Mouse (Mus musculus) midbrain, embryonic 16.5 days (tissue): ENCODE data around the gene Srsf7. TPM values are rescaled to one million over a fixed set of nuclear protein-coding genes. Genes with fewer than 3 reads are reported as not detected.
"Not testable (repeated sequence)": the region's sequence is repeated elsewhere in the genome, so short reads cannot be mapped to it uniquely, and the experiment has no call there.

Source experiments
- ATAC-seq: fragments of 200-750 bp; cut with Nextera tagmentation; 2 replicates; pipeline ENCODE4 v1.8.0; 2017; ENCODE audit warnings: moderate TSS enrichment
- H3K27ac ChIP-seq: fragments of 300-500 bp; sonication (generic); 2 replicates; pipeline ENCODE4 v1.5.1; 2014; ENCODE audit warnings: mild to moderate bottlenecking, low read length, mixed read lengths
- H3K27me3 ChIP-seq: fragments of 300-500 bp; sonication (generic); 2 replicates; pipeline ENCODE4 v1.6.1; 2014; ENCODE audit warnings: low read depth, low read length, mixed read lengths; ENCODE audit not compliant: control insufficient read depth, insufficient read depth
- H3K36me3 ChIP-seq: fragments of 300-500 bp; sonication (generic); 2 replicates; pipeline ENCODE4 v1.6.1; 2014; ENCODE audit warnings: mild to moderate bottlenecking, low read length, moderate library complexity, mixed read lengths; ENCODE audit not compliant: control insufficient read depth, insufficient read depth
- H3K4me1 ChIP-seq: fragments of 300-500 bp; sonication (generic); 2 replicates; pipeline ENCODE4 v1.6.1; 2014; ENCODE audit warnings: mild to moderate bottlenecking, low read length, mixed read lengths; ENCODE audit not compliant: control insufficient read depth, insufficient read depth
- H3K4me2 ChIP-seq: fragments of 300-500 bp; sonication (generic); 2 replicates; pipeline ENCODE4 v1.6.1; 2014; ENCODE audit warnings: mild to moderate bottlenecking, low read length, mixed read lengths
- H3K4me3 ChIP-seq: fragments of 300-500 bp; sonication (generic); 2 replicates; pipeline ENCODE4 v1.5.1; 2014; ENCODE audit warnings: low read depth, mild to moderate bottlenecking, low read length, moderate library complexity, mixed read lengths
- H3K9ac ChIP-seq: fragments of 300-500 bp; sonication (generic); 2 replicates; pipeline ENCODE4 v1.6.1; 2014; ENCODE audit warnings: low read depth, low read length, mixed read lengths
- H3K9me3 ChIP-seq: fragments of 300-500 bp; sonication (generic); replicated peaks from 2 replicates; pipeline ENCODE4 v1.6.1; 2014; ENCODE audit warnings: mild to moderate bottlenecking, low read length, mixed read lengths; ENCODE audit not compliant: control insufficient read depth, poor library complexity, severe bottlenecking
- WGBS: fragments of 180-500 bp; shearing (Covaris S2); extraction: QIAGEN DNeasy Blood & Tissue Kit; methylation state at CpG from one replicate; pipeline ENCODE4 v1.1.7; 2014; 5-methylcytosine and 5-hydroxymethylcytosine counted together
- polyA plus RNA-seq: library from polyadenylated mRNA; unstranded; fragments of >200 nt; fragmentation: Nextera tagmentation; extraction: Ambion mirVana; gene quantifications from 2 replicates; pipeline ENCODE4 v1.2.1, GENCODE M21; 2015

Srsf7 gene
- polyA plus RNA-seq, 1 experiment from 2014 or later: 395 TPM

DNA sequence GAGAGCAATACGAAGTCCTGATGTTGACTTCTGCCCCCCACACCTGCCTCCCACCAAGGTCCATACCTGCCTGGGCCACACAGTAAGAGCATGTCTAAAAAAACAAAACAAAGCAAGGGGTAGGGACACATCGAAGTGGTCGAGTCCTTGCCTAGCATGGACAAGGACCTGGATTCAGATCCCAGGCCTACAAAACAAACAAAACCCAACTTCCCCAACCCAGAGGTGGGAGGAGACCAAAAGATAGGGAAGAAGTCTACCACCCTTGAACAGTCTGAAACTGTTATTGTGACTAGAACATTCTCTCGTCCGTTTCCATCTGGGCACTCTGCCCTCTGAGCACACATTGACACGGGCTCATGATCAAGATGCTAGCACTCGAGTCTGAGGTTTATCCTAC lies 27.3 kb upstream of the Srsf7 start:
- H3K9ac ChIP-seq: no peak overlapping the region
- H3K36me3 ChIP-seq: peaks cover 12% of the 10 kb centered on the region
- no peaks in the 10 kb centered on the region for H3K27me3 ChIP-seq
- no peak overlapping the region for H3K4me2 ChIP-seq
- no peak overlapping the region for H3K27ac ChIP-seq
- no peaks in the 10 kb centered on the region for H3K9me3 ChIP-seq
- H3K4me1 ChIP-seq: no peaks in the 10 kb centered on the region
- ATAC-seq: no peak
- no peak overlapping the region for H3K4me3 ChIP-seq
- 92% methylated on average over 7 of the region's 7 CpGs for WGBS

DNA sequence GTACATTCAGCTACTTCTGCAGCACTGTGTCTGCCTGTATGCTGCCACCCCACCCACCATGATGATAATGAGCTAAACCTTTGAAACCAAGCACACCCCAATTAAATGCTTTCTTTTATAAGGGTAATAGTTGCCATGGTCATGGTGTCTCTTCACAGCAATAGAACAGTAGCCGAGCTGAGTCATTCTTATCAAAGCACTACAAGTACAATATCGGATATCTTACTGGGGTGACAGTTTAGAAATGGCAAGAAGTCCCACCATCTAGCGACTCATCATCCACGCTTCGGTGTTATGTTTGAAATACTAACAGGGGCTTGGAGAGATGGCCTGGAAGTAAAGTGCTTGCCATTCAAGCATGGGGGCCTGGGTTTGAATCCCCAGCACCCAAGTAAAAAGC lies 26.7 kb upstream of the Srsf7 start:
- Histone ChIP-seq H3K27me3 (no peaks in the 10 kb centered on the region), H3K4me1 (no peaks in the 10 kb centered on the region), H3K4me2 (no peak overlapping the region), H3K36me3 (peaks cover 12% of the 10 kb centered on the region), H3K4me3 (no peak overlapping the region), H3K9me3 (no peaks in the 10 kb centered on the region), H3K27ac (no peak overlapping the region), H3K9ac (no peak overlapping the region)
- ATAC-seq: no peak
- 93% methylated on average over 5 of the region's 5 CpGs for WGBS

DNA sequence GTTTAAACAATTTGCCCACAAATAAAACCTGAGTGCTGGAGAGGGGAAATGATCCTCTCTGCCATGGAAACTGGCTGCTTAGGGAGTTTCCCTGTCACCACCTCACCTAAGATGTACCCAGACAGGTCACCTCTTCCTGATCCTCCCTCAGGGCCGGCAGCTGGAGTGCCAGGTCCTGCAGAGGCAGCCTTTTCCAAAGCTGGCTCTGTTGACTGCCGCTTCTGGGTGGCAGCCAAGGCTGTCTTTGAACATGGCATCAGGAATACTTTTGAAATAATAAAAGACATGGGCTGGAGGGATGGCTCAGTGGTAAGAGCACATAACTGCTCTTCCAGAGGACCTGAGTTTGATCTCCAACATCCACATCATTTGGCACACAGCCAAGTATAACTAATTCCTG lies 22.3 kb upstream of the Srsf7 start:
- Histone ChIP-seq H3K4me1 (peaks cover 2% of the 10 kb centered on the region; the same call in 1 of the 2 replicates), H3K27me3 (no peaks in the 10 kb centered on the region), H3K27ac (no peak overlapping the region; the same call in 1 of the 2 replicates), H3K36me3 (no peaks in the 10 kb centered on the region), H3K4me3 (no peak overlapping the region), H3K9me3 (no peaks in the 10 kb centered on the region), H3K9ac (no peak overlapping the region), H3K4me2 (no peak overlapping the region)
- 93% methylated on average over 2 of the region's 2 CpGs for WGBS
- no peak for ATAC-seq

DNA sequence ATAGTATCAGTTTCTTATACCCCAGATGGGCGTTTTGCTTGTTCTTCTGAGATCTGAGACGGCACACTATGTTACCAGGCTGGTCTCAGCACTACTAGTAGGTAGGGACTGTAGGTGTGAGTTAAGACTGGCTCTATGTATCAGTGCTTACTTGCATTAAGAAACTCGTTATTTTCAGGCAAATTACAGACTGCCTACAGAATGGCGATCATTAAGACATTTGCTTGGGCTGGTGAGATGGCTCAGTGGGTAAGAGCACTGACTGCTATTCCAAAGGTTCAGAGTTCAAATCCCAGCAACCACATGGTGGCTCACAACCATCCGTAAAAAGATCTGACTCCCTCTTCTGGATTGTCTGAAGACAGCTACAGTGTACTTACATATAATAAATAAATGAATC lies 18.0 kb upstream of the Srsf7 start:
- not testable (repeated sequence) for H3K27ac ChIP-seq
- peak; percentile 26; the same call in 1 of the 2 replicates for ATAC-seq

DNA sequence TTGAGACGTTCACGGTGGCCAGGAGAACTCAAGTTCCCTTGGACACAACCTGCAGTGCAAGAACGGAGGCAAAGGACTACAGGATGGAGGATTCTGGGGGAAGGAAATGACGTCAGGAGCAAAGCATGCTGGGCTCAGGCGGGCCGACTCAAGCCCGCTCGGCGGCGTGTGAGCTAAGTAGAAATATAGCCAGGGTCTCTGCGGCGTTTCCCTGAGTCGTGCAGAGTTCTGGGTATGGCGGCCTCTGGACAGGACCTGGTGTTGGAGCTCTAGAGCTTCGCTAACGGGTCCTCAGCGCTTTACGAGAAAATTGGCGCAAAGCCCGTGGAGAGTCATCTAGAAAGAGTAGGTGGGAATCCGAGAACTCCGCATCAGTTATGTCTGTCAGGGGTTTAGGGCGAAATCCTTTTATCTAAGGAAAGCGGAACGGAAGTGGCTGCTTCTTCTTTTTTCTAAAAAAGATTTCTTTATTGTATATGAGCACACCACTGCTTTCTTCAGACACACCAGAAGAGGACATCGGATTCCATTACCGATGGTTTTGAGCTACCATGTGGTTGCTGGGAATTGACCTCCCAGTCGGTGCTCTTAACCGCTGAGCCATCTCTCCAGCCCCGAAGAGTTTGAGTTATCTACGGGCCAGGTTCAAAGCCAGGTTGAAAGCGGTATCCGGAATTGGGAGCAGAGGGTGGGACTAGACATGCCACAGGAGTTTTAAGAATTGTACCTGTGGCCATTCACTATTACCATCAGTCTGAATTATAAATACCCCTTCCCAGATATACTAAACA lies 17.4 kb upstream of the Srsf7 start, which contains the start of gene Gemin6:
Gene Gemin6 (plus strand): TSS at position 116 of the 791 bp plus-strand sequence.
- H3K4me2 ChIP-seq: peak within 1 kb of the TSS; percentile 76
- no peaks in the 10 kb centered on the region for H3K9me3 ChIP-seq
- H3K4me1 ChIP-seq: peaks cover 5% of the 10 kb centered on the region; the same call in 1 of the 2 replicates
- peak within 1 kb of the TSS; percentile 63 for H3K9ac ChIP-seq
- peak within 1 kb of the TSS; percentile 78 for H3K27ac ChIP-seq
- no peaks in the 10 kb centered on the region for H3K36me3 ChIP-seq
- no peaks in the 10 kb centered on the region for H3K27me3 ChIP-seq
- peak within 1 kb of the TSS; percentile 67 for H3K4me3 ChIP-seq
- under 1% methylated on average over 33 of the region's 33 CpGs for WGBS
- peak; percentile 98 for ATAC-seq

More for the DNA sequence above, 18.0 kb upstream of the Srsf7 start:
- WGBS: 57% methylated on average over 4 of the region's 5 CpGs
- not testable (repeated sequence) for H3K9ac ChIP-seq, H3K36me3 ChIP-seq, H3K27me3 ChIP-seq, H3K4me1 ChIP-seq, H3K9me3 ChIP-seq
- Histone ChIP-seq H3K4me2 (peak overlapping the region; percentile 76), H3K4me3 (peak overlapping the region; percentile 67)

DNA sequence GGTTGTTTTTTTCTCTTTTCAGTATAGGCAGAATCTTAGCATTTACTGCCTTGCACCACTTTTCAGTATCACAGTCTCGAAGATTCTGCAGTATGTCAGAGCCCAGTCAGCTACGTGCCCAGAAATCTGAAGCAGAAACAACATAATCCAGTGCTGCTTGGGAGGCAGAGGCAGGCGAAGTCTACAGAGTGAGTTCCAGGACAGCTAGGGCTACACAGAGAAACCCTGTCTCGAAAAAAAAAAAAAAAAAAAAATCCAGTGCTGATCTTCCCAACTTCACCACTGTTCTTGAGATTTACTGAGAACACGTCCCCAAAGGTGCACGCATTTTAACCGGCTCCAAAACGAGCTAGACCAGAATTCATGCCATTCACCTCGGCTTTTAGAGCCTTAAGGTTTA lies 16.7 kb upstream of the Srsf7 start:
- ATAC-seq: peak; percentile 64
- WGBS: 5% methylated on average over 9 of the region's 9 CpGs
- Histone ChIP-seq H3K4me3 (peak overlapping the region; percentile 67), H3K4me2 (peak overlapping the region; percentile 76), H3K4me1 (peaks cover 5% of the 10 kb centered on the region; the same call in 1 of the 2 replicates), H3K27me3 (no peaks in the 10 kb centered on the region), H3K9me3 (no peaks in the 10 kb centered on the region), H3K27ac (peak overlapping the region; percentile 78), H3K36me3 (no peaks in the 10 kb centered on the region), H3K9ac (peak overlapping the region; percentile 63)

DNA sequence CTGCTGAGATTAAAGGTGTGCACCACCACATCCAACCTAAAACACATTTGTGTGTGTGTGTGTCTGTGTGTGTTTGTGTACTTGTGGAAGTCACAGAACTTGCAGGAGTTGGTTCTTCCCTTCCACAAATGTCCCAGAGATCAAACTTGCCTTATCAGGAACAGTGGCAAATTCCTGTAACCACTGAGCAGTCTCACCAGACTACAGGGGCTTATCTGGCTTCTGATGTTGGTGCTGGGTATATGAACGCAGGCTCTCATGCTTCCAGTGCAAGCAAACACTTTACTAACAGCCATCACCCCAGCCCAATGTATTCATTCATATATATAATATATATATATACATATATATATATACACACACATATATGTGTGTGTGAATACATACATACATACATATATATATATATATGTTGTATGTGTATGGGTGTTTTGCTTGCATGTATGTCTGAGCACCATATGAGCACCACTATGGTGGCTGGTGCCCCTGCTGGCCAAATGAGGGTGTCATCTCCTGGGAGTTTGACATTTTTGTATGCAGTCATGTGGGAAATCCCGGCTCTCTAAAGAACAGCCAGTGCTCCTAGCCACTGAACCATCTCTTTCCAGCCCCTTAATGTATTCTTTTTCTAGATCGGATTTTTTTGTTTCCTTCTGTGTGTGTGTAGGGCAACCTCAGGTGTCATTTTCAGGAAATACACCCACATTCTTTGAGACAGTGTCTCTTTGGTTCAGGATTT lies 15.0 kb upstream of the Srsf7 start:
- Histone ChIP-seq H3K27ac (no peak overlapping the region), H3K4me2 (no peak overlapping the region), H3K9me3 (no peaks in the 10 kb centered on the region), H3K4me1 (peaks cover 5% of the 10 kb centered on the region; the same call in 1 of the 2 replicates), H3K36me3 (no peaks in the 10 kb centered on the region), H3K4me3 (no peak overlapping the region), H3K27me3 (no peaks in the 10 kb centered on the region), H3K9ac (no peak overlapping the region)
- WGBS: 58% methylated on average over 3 of the region's 3 CpGs
- ATAC-seq: no peak

DNA sequence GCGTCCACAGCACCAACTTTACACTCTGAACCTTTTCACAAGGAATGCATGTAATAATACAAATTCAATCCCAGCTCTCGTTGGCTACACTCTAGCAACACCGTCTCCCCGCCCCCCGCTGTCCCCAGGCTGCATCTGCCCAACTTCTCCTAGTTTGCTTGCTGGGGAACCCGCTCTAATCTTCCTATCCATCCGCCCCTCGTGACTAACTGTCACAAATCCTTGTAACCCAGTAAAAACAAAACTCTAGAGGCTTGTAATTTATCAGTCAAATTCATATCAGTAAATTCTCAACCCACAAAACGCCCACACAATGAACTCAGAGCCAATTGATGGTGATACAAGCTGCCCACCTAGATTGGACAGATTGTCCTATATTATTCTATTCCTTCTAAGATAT lies 14.1 kb upstream of the Srsf7 start:
- H3K36me3 ChIP-seq: no peaks in the 10 kb centered on the region
- H3K27ac ChIP-seq: no peak overlapping the region
- H3K9me3 ChIP-seq: no peaks in the 10 kb centered on the region
- ATAC-seq: no peak
- H3K4me1 ChIP-seq: peaks cover 5% of the 10 kb centered on the region; the same call in 1 of the 2 replicates
- no peak overlapping the region for H3K9ac ChIP-seq
- H3K27me3 ChIP-seq: no peaks in the 10 kb centered on the region
- 73% methylated on average over 9 of the region's 9 CpGs for WGBS
- H3K4me3 ChIP-seq: no peak overlapping the region
- H3K4me2 ChIP-seq: no peak overlapping the region

DNA sequence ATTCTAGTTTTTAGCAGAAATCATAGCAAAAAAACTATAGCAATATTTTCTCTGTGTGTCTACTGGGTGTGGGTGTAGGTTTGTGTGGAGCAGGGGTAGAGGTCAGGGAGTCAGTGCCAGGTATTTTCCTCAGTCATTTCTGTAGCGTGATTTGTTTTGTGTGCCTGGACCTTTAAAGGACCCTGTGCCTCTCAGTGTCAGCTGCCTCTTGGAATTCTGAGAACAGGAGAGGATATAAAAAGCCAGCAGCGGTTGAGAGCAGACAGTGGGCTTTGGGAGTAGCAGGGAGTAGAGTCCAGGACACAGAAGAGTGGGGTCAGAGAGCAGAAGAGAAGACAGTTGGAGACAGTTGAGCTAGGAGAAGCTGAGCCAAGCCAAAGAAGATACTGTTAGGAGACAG lies 13.0 kb upstream of the Srsf7 start:
- Histone ChIP-seq H3K4me3 (no peak overlapping the region), H3K9me3 (no peaks in the 10 kb centered on the region), H3K4me2 (no peak overlapping the region), H3K27ac (no peak overlapping the region), H3K27me3 (no peaks in the 10 kb centered on the region), H3K9ac (no peak overlapping the region), H3K4me1 (peaks cover 5% of the 10 kb centered on the region; the same call in 1 of the 2 replicates), H3K36me3 (no peaks in the 10 kb centered on the region)
- 87% methylated on average over 2 of the region's 2 CpGs for WGBS
- no peak for ATAC-seq
